Mouse (Mus musculus) bone marrow, adult 2 months (tissue): ENCODE results near the gene Tmem129. TPM values are rescaled to one million over a fixed set of nuclear protein-coding genes. Genes with fewer than 3 reads are reported as not detected.
A peak's percentile ranks its signal among the peaks of the same experiment; 100 is the strongest.

ENCODE experiments used
- H3K27ac ChIP-seq: fragments of 200-500 bp; 2 replicates; pipeline ENCODE4 v1.5.1; 2012; ENCODE audit warnings: low read depth, mild to moderate bottlenecking, control low read depth, inconsistent platforms, low read length; ENCODE audit not compliant: control insufficient read depth, poor library complexity, insufficient read depth
- H3K4me1 ChIP-seq: fragments of 200-500 bp; 2 replicates; pipeline ENCODE4 v1.6.1; 2011; ENCODE audit warnings: low read length; ENCODE audit not compliant: control insufficient read depth, insufficient read depth
- H3K4me3 ChIP-seq: fragments of 200-500 bp; replicated peaks from 2 replicates; pipeline ENCODE3; 2011; ENCODE audit warnings: mild to moderate bottlenecking, low read depth, low read length, control low read depth; ENCODE audit not compliant: control insufficient read depth
- CTCF ChIP-seq: fragments of 200-500 bp; IDR thresholded peaks from 2 replicates; pipeline ENCODE4 v1.5.1; 2011; ENCODE audit warnings: low read length, control low read depth; ENCODE audit not compliant: control insufficient read depth, insufficient read depth
- POLR2A ChIP-seq: fragments of 200-500 bp; IDR thresholded peaks from 2 replicates; pipeline ENCODE4 v1.6.1; 2011; ENCODE audit warnings: low read depth, mild to moderate bottlenecking, control low read depth, low read length, borderline replicate concordance; ENCODE audit not compliant: control insufficient read depth
- WGBS: fragments of 180-500 bp; shearing (Covaris S2); methylation state at CpG from one replicate; pipeline ENCODE4 v1.1.7; 2018; 5-methylcytosine and 5-hydroxymethylcytosine counted together
- polyA plus RNA-seq: library from polyadenylated mRNA; stranded (reverse); fragments of >200 nt; gene quantifications from 2 replicates; pipeline ENCODE4 v1.2.4, GENCODE M21; 2011; ENCODE audit warnings: low replicate concordance; ENCODE audit not compliant: missing spikeins, insufficient read depth, insufficient read length

Tmem129 gene
- polyA plus RNA-seq, 1 experiment = 9.7 TPM

DNA sequence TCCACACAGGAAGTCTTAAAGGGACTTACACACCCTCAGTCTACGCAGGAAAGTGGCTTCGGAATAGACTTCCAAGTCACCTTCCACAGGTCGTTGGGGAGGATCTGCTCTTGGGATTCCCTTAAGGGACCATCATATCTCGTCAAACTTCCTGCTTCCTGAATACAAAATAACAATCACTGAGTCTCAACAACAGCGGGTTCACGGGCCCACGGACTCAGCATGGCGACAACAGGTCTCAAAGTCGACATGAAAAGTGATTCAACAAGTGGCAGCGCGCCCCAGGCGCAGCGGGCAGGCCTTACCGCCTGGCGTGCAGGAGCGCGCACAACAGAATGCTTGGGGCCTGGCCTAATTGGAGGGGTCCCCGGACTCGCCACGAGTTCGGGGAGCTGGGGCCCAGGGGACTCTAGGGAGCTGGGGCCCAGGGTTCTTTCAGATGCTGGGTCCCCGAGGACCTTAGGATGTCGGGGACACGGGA, 29.4 kb downstream of the Tmem129 start:
- H3K4me3 ChIP-seq = peak overlapping the region; percentile 98
- peak overlapping the region; percentile 97 for H3K27ac ChIP-seq
- TF ChIP-seq POLR2A = 0 out of 2 replicates have a peak, but pooled peaks have one; percentile 5
- TF ChIP-seq CTCF = no peak
- H3K4me1 ChIP-seq = peaks cover 9% of the 10 kb centered on the region
- WGBS = under 1% methylated on average over 24 of the region's 24 CpGs

DNA sequence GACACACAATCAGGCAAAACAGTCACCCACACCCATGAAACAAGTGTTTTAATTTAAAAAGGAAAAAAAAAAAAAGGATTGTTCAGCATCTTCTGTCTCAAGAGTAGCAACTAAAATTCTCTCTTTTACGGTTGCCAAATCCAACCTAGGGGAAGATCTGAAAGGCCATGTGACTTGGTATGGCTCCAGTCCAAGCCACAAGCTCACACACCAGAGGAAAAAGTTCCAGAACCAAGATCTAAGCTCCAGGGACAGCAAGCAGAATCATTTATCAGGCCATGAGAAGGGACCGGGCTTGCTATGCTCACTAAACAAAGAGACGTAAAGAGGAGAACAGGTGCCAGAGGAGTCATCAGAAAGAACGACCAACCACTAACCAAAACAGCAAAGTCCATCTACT, 30.2 kb downstream of the Tmem129 start:
- H3K27ac ChIP-seq = no peak overlapping the region
- WGBS = 8% methylated on average over 4 of the region's 4 CpGs
- peaks cover 9% of the 10 kb centered on the region for H3K4me1 ChIP-seq
- TF ChIP-seq CTCF (no peak), POLR2A (no peak)
- peak overlapping the region; percentile 33 for H3K4me3 ChIP-seq

DNA sequence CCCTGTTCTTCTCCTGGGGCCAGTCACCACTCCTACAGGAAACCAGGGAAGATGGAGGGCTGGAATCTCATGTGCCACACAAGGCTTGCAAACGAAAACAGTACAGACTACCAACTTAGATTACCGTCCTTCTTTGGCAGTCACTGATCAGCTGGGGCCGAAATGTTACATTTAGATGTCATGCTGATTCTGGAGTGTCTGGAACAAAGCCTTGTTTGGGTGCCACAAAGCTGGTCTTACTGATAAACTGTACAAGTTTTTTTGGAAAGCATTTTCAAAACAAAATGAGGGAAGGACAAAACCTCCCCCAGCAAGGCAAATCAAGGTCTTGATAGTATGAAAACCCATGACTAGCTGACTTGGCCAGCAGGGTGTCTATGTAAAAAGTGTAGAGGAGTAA, 34.5 kb downstream of the Tmem129 start:
- WGBS = 62% methylated on average over 3 of the region's 3 CpGs
- Histone ChIP-seq H3K4me3 (no peak overlapping the region), H3K4me1 (peaks cover 5% of the 10 kb centered on the region), H3K27ac (no peak overlapping the region)
- TF ChIP-seq POLR2A (no peak), CTCF (no peak)

- WGBS = 81% methylated on average over 2 of the region's 2 CpGs
These were observed 35.5 kb downstream of the Tmem129 start for GRCm38 (mm10) chr5:33622671-33623070.

DNA sequence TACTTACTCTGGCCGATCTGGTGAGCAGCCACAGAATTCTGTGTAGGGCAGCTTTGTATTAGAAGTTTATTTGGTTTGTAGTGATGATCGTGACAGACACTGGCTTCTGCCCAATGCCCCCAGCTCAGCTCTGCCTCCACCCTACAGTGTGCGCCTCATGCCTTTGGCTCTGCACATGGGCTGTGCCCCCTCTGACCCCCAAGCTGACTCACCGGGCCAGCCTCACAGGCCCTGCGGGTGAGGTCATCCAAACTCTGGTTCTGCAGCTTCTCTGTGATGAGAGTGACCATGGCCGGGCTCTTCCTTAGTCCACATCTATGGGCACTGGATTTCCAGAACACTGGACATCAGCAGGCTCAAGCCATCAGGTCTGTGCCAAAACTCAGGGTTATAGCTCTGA, 43.8 kb downstream of the Tmem129 start:
- TF ChIP-seq CTCF = no peak
- TF ChIP-seq POLR2A = no peak
- H3K4me3 ChIP-seq = no peak overlapping the region
- no peak overlapping the region for H3K27ac ChIP-seq
- no peaks in the 10 kb centered on the region for H3K4me1 ChIP-seq
- WGBS = 92% methylated on average over 6 of the region's 6 CpGs

More at GRCm38 (mm10) chr5:33622671-33623070, 35.5 kb downstream of the Tmem129 start:
- H3K27ac ChIP-seq = no peak overlapping the region
- peaks cover 2% of the 10 kb centered on the region for H3K4me1 ChIP-seq
- TF ChIP-seq CTCF (no peak), POLR2A (no peak)
- no peak overlapping the region for H3K4me3 ChIP-seq

DNA sequence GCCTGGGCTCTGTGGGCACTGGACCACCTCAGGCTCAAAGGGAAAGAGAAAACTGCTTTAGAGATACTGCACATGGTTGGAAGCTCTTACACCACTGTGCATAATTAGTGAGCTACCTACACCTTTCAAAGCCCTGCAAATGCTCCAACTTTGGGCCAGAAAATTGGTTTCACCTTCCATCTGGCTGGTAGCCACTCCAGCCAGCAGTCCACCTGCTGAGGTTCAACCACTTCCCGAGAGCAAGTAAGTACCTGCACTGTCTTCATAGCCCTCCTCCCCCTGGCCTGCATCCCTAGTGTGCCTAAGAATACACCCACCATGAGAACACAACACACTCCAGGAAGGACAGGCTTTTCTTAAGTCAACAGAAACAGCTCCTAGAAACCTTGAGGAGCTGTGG, 46.4 kb downstream of the Tmem129 start:
- H3K4me3 ChIP-seq = no peak overlapping the region
- no peak overlapping the region for H3K27ac ChIP-seq
- H3K4me1 ChIP-seq = no peaks in the 10 kb centered on the region
- WGBS = 83% methylated on average over 1 of the region's 1 CpGs
- TF ChIP-seq POLR2A (no peak), CTCF (no peak)

DNA sequence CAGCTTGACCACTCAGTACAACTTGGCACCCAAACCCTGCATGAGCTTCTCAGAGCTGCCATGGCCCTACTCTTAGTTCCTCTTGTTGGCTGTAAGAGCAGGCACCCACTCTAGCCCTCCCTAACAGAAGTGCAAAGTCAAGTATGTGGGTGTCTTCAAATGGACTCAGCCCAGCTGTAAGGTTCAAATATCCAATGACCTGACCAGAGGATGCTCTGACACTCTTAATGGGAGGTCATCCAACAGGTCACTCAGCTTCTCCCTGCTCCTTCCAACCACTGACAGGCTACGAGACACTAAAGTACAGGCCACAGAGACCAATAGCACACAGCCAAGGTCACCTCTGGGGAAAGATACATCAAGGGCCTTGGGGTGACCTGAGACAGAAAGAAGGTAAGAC, 49.0 kb downstream of the Tmem129 start:
- TF ChIP-seq CTCF (no peak), POLR2A (no peak)
- H3K4me1 ChIP-seq = no peaks in the 10 kb centered on the region
- no peak overlapping the region for H3K4me3 ChIP-seq
- 77% methylated on average over 1 of the region's 1 CpGs for WGBS
- H3K27ac ChIP-seq = no peak overlapping the region

DNA sequence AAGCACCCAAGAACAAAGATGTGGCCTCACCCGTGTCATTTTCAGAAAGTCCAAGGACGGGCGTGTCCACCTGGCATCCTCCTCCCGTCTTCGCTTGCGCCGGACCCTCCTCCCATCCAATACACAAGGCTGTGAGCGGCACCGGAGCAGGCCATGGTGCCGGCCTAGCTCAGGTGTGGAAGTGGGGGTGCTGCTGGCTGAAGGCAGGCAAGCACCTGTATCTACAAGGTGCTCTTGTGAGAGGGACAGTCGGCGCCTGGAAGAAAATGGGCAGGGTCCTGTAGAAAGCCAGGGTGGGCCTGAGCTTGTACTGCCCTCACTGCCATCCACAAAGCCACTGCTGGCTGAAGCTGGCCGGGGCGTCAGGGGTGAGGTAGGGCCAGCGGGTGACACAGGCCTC, 50.8 kb downstream of the Tmem129 start:
- WGBS = 93% methylated on average over 15 of the region's 15 CpGs

DNA sequence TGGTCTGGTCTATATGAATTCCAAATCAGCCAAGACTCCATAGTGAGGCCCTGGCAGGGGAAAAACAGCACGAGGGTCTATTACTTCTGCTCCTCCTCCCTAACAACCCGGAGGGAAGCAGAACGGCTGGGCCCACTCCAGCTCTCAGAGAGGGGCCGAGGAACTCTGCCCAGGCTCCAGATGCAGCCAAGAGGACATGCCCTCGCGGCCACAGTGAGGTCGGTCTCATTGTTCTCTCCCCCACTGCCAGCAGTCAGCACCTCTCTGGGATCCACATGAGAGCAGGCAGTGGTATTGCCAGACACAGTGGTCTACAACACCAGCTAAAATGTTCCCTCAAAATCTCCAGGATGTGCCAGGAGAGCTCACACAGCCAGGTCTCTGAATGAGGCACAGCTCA, 51.6 kb downstream of the Tmem129 start:
- 88% methylated on average over 7 of the region's 7 CpGs for WGBS

More for the DNA sequence above, 50.8 kb downstream of the Tmem129 start:
- Histone ChIP-seq H3K4me3 (no peak overlapping the region), H3K4me1 (no peaks in the 10 kb centered on the region), H3K27ac (no peak overlapping the region)
- TF ChIP-seq CTCF = no peak
- TF ChIP-seq POLR2A = no peak

More for the DNA sequence above, 51.6 kb downstream of the Tmem129 start:
- H3K27ac ChIP-seq = no peak overlapping the region
- TF ChIP-seq POLR2A = no peak
- H3K4me3 ChIP-seq = no peak overlapping the region
- H3K4me1 ChIP-seq = no peaks in the 10 kb centered on the region
